Comparison of ENCODE assay signal across 23 mouse cellular contexts in the genomic region with DNA sequence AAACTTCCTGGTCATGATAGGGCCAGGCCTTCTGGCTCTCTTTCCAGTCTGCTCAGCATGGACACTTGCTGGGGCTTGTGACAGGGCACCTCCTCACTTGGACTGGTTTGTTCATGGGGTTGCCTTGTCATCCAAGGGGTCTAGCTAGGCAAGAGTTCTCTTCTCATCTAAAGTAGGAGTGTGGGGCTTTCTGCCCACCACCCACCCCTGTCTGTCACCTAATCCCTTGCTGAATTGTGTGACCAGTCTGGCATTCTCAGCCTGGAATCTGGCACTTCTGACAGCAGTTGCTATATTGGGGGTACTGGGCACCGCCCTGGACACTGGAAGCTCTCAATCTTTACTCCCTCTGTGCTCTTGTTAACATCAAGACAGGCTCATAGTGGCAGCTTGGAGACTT. TPM values are rescaled to one million over a fixed set of nuclear protein-coding genes. Genes with fewer than 3 reads are reported as not detected.
DNase-seq lines count a peak whose midpoint lies in the region; ATAC-seq and TF ChIP-seq lines count a peak whose summit lies in the region.
"Had no signal": no experiment of that assay in that cellular context is flagged by ENCODE, and none has a peak within 500 bp of the region (broad histone marks: within the 10 kb centered on the region; RNA-seq: fewer than 3 reads in every experiment).

No protein-coding gene starts in this region.

- TF ChIP-seq POLR2A in heart, adult 2 months (IDR thresholded peaks at IDR 0.05; ENCODE audit: insufficient read depth, low read depth, low read length): no peak; the same call in 1 of the 2 replicates

- intact Hi-C loops in heart, adult 2 months (cut with DNase I): loop anchor here (5.0 kb wide), 1 partner anchor 142 kb away; the partner anchor contains the start of gene Mybpc3
- intact Hi-C loops in heart, postnatal 25 days (cut with DNase I): loop anchor here (2.0 kb wide), 1 partner anchor 19 kb away; no protein-coding TSS in a partner anchor

- H3K27me3 ChIP-seq in heart, adult 2 months (ENCODE audit: control insufficient read depth, insufficient read depth, low read length): peaks cover 2% of the 10 kb centered on the region; the same call in 1 of the 2 replicates
- H3K27me3 ChIP-seq in midbrain, embryonic 12.5 days: peaks cover 34% of the 10 kb centered on the region
- H3K27me3 ChIP-seq in midbrain, embryonic 10.5 days (ENCODE audit: low read depth, poor library complexity, severe bottlenecking): peaks cover 26% of the 10 kb centered on the region
- peaks cover 5% of the 10 kb centered on the region; the same call in 1 of the 2 replicates for H3K27me3 ChIP-seq in heart, embryonic 16.5 days (ENCODE audit: control insufficient read depth, insufficient read depth, low read length)
- peaks cover 14% of the 10 kb centered on the region for H3K27me3 ChIP-seq in forebrain, embryonic 13.5 days

- no peaks in the 10 kb centered on the region for H3K36me3 ChIP-seq in heart, adult 2 months (ENCODE audit: control insufficient read depth, insufficient read depth, low read length)
- 0 out of 2 replicates have a peak, but pooled peaks cover 11% of the 10 kb centered on the region for H3K36me3 ChIP-seq in midbrain, embryonic 12.5 days
- peaks cover 36% of the 10 kb centered on the region for H3K36me3 ChIP-seq in midbrain, embryonic 10.5 days
- H3K36me3 ChIP-seq in heart, embryonic 16.5 days (ENCODE audit: control insufficient read depth, insufficient read depth): peaks cover 12% of the 10 kb centered on the region
- peaks cover 23% of the 10 kb centered on the region for H3K36me3 ChIP-seq in forebrain, embryonic 13.5 days (ENCODE audit: poor library complexity, severe bottlenecking)

- H3K4me1 ChIP-seq in heart, adult 2 months (ENCODE audit: control insufficient read depth, insufficient read depth, low read length): no peaks in the 10 kb centered on the region; the same call in 1 of the 2 replicates
- peaks cover 42% of the 10 kb centered on the region for H3K4me1 ChIP-seq in midbrain, embryonic 12.5 days
- peaks cover 51% of the 10 kb centered on the region for H3K4me1 ChIP-seq in midbrain, embryonic 10.5 days
- H3K4me1 ChIP-seq in heart, embryonic 16.5 days (ENCODE audit: control insufficient read depth, insufficient read depth, low read length): peaks cover 33% of the 10 kb centered on the region
- H3K4me1 ChIP-seq in forebrain, embryonic 13.5 days: peaks cover 40% of the 10 kb centered on the region

- H3K79me2 ChIP-seq in heart, adult 2 months (replicated peaks; ENCODE audit: control insufficient read depth, insufficient read depth, low read length): peaks cover 2% of the 10 kb centered on the region

- no peaks in the 10 kb centered on the region for H3K9me3 ChIP-seq in midbrain, embryonic 12.5 days
- H3K9me3 ChIP-seq in midbrain, embryonic 10.5 days (replicated peaks): no peaks in the 10 kb centered on the region
- no peaks in the 10 kb centered on the region for H3K9me3 ChIP-seq in heart, embryonic 16.5 days (replicated peaks; ENCODE audit: control insufficient read depth, low read length)
- no peaks in the 10 kb centered on the region for H3K9me3 ChIP-seq in forebrain, embryonic 13.5 days (replicated peaks)
- H3K9me3 ChIP-seq: forebrain, embryonic 10.5 days; hindbrain, embryonic 10.5 days; liver, embryonic 13.5 days; megakaryocyte, embryonic 14.5 days; stomach, embryonic 15.5 days had no signal

- no peak overlapping the region for H3K4me2 ChIP-seq in midbrain, embryonic 12.5 days (replicated peaks)
- peak overlapping the region; percentile 7; the same call in 1 of the 2 replicates for H3K4me2 ChIP-seq in heart, embryonic 16.5 days (ENCODE audit: low read depth, low read length)
- H3K4me2 ChIP-seq in forebrain, embryonic 13.5 days: no peak overlapping the region
- H3K4me2 ChIP-seq: liver, embryonic 13.5 days; stomach, embryonic 15.5 days had no signal

- H3K27ac ChIP-seq in heart, adult 2 months: peak overlapping the region; percentile 91
- H3K27ac ChIP-seq in midbrain, embryonic 12.5 days (replicated peaks): no peak overlapping the region
- no peak overlapping the region for H3K27ac ChIP-seq in midbrain, embryonic 10.5 days (replicated peaks)
- H3K27ac ChIP-seq in heart, embryonic 16.5 days (ENCODE audit: low read length): peak overlapping the region; percentile 61
- H3K27ac ChIP-seq in forebrain, embryonic 13.5 days: no peak overlapping the region
- H3K27ac ChIP-seq: forebrain, embryonic 10.5 days; hindbrain, embryonic 10.5 days; liver, embryonic 13.5 days; stomach, embryonic 15.5 days had no signal

- peak; percentile 42 to 52 for DNase-seq in heart, adult 2 months
- no peak for DNase-seq in heart, postnatal 25 days (ENCODE audit: low spot score)
- no peak for DNase-seq in midbrain, embryonic 10.5 days (ENCODE audit: low spot score)
- no peak for DNase-seq in urinary bladder, postnatal 25 days (ENCODE audit: low spot score)
- DNase-seq: adrenal gland, postnatal 10 days; cerebellum, postnatal 14 days; forebrain, postnatal 0 days; liver, embryonic 13.5 days; lung, adult 2 months; right cerebral cortex, postnatal 4 days; thymus, adult 18-20 months; thymus, postnatal 36 days had no signal

- ATAC-seq in midbrain, embryonic 12.5 days (ENCODE audit: low FRiP score, low read depth): no peak
- ATAC-seq in heart, embryonic 16.5 days (replicated peaks; ENCODE audit: extremely low read depth, insufficient read depth, low FRiP score): no peak
- ATAC-seq in forebrain, embryonic 13.5 days: no peak
- ATAC-seq: forebrain, postnatal 0 days; hindbrain, embryonic 16.5 days; intestine, embryonic 16.5 days; midbrain, embryonic 16.5 days had no signal

- no peak for TF ChIP-seq EP300 in heart, adult 2 months (IDR thresholded peaks at IDR 0.05; ENCODE audit: insufficient read depth, low read depth, low read length)

- 63% methylated on average over 1 of the region's 1 CpGs for WGBS in heart, adult 2 months
- WGBS in midbrain, embryonic 12.5 days: 96% methylated on average over 1 of the region's 1 CpGs
- 97% methylated on average over 1 of the region's 1 CpGs for WGBS in midbrain, embryonic 10.5 days
- 57% methylated on average over 1 of the region's 1 CpGs for WGBS in heart, embryonic 16.5 days
- 94% methylated on average over 1 of the region's 1 CpGs for WGBS in forebrain, embryonic 13.5 days

- H3K9ac ChIP-seq in heart, adult 2 months (ENCODE audit: low read depth, low read length): peak overlapping the region; percentile 48
- 0 out of 2 replicates have a peak overlapping the region, but pooled peaks have one; percentile 5 for H3K9ac ChIP-seq in midbrain, embryonic 12.5 days (replicated peaks)
- no peak overlapping the region; the same call in 1 of the 2 replicates for H3K9ac ChIP-seq in heart, embryonic 16.5 days (ENCODE audit: low read length)
- no peak overlapping the region for H3K9ac ChIP-seq in forebrain, embryonic 13.5 days
- H3K9ac ChIP-seq: forebrain, postnatal 0 days; liver, embryonic 13.5 days; stomach, embryonic 15.5 days had no signal

- peak overlapping the region; percentile 43 for H3K4me3 ChIP-seq in heart, adult 2 months
- H3K4me3 ChIP-seq in midbrain, embryonic 12.5 days: no peak overlapping the region
- no peak overlapping the region for H3K4me3 ChIP-seq in midbrain, embryonic 10.5 days
- no peak overlapping the region for H3K4me3 ChIP-seq in heart, embryonic 16.5 days (ENCODE audit: low read length)
- no peak overlapping the region for H3K4me3 ChIP-seq in forebrain, embryonic 13.5 days
- H3K4me3 ChIP-seq: forebrain, embryonic 10.5 days; hindbrain, embryonic 10.5 days; layer of hippocampus, adult 2 months; liver, embryonic 13.5 days; megakaryocyte, embryonic 14.5 days; stomach, embryonic 15.5 days had no signal

- TF ChIP-seq CTCF in heart, adult 2 months (IDR thresholded peaks at IDR 0.05): no peak

RNA-seq across cellular contexts. Expression of gene Pacsin3, which starts 3.7 kb away (rescaled TPM):
- 100 to 1,000 TPM; 141 to 157 TPM for total RNA-seq in heart, adult 2 months (2021)
- polyA plus RNA-seq in heart, adult 2 months (2012; rRNA removed): 139 and 165 TPM in 2 replicates
- total RNA-seq in heart, postnatal 25 days (2021): 100 to 1,000 TPM; 133 to 138 TPM
- polyA plus RNA-seq in midbrain, embryonic 12.5 days (2016; fragmentation: Nextera tagmentation; extraction: Ambion mirVana): 29.1 and 31.0 TPM in 2 replicates
- 38.9 and 40.5 TPM in 2 replicates for polyA plus RNA-seq in midbrain, embryonic 10.5 days (2016; fragmentation: Nextera tagmentation; extraction: Ambion mirVana)
- polyA plus RNA-seq in heart, embryonic 16.5 days (2015; fragmentation: Nextera tagmentation; extraction: Ambion mirVana): 60.4 and 64.0 TPM in 2 replicates
- 23.4 and 26.5 TPM in 2 replicates for polyA plus RNA-seq in forebrain, embryonic 13.5 days (2015; fragmentation: Nextera tagmentation; extraction: Ambion mirVana)

RNA-seq across cellular contexts. Expression of gene Arfgap2, which starts 5.3 kb away (rescaled TPM):
- total RNA-seq in heart, adult 2 months (2021): 10 to 100 TPM; 54.7 to 58.2 TPM
- polyA plus RNA-seq in heart, adult 2 months (2012; rRNA removed): 35.0 and 43.2 TPM in 2 replicates
- 10 to 100 TPM; 56.2 TPM for total RNA-seq in heart, postnatal 25 days (2021)
- 88.6 and 92.2 TPM in 2 replicates for polyA plus RNA-seq in midbrain, embryonic 12.5 days (2016; fragmentation: Nextera tagmentation; extraction: Ambion mirVana)
- polyA plus RNA-seq in midbrain, embryonic 10.5 days (2016; fragmentation: Nextera tagmentation; extraction: Ambion mirVana): 99.0 and 104 TPM in 2 replicates
- polyA plus RNA-seq in heart, embryonic 16.5 days (2015; fragmentation: Nextera tagmentation; extraction: Ambion mirVana): 64.9 and 68.9 TPM in 2 replicates
- polyA plus RNA-seq in forebrain, embryonic 13.5 days (2015; fragmentation: Nextera tagmentation; extraction: Ambion mirVana): 78.4 and 84.3 TPM in 2 replicates

RNA-seq across cellular contexts. Expression of gene Ddb2, which starts 22.7 kb away (rescaled TPM):
- total RNA-seq in heart, adult 2 months (2021): 1 to 10 TPM; 2.7 to 3.2 TPM
- polyA plus RNA-seq in heart, adult 2 months (2012; rRNA removed): 8.5 and 12.6 TPM in 2 replicates
- 1 to 10 TPM; 2.9 to 3.1 TPM for total RNA-seq in heart, postnatal 25 days (2021)
- polyA plus RNA-seq in midbrain, embryonic 12.5 days (2016; fragmentation: Nextera tagmentation; extraction: Ambion mirVana): 9.0 and 10.4 TPM in 2 replicates
- polyA plus RNA-seq in midbrain, embryonic 10.5 days (2016; fragmentation: Nextera tagmentation; extraction: Ambion mirVana): 7.9 and 9.4 TPM in 2 replicates
- 11.5 and 11.7 TPM in 2 replicates for polyA plus RNA-seq in heart, embryonic 16.5 days (2015; fragmentation: Nextera tagmentation; extraction: Ambion mirVana)
- 11.8 and 12.0 TPM in 2 replicates for polyA plus RNA-seq in forebrain, embryonic 13.5 days (2015; fragmentation: Nextera tagmentation; extraction: Ambion mirVana)

RNA-seq across cellular contexts. Expression of gene Acp2, which starts 56.8 kb away (rescaled TPM):
- 10 to 100 TPM; 17.3 to 19.9 TPM for total RNA-seq in heart, adult 2 months (2021)
- 15.0 and 20.4 TPM in 2 replicates for polyA plus RNA-seq in heart, adult 2 months (2012; rRNA removed)
- 10 to 100 TPM; 17.6 to 22.8 TPM for total RNA-seq in heart, postnatal 25 days (2021)
- 37.7 and 38.4 TPM in 2 replicates for polyA plus RNA-seq in midbrain, embryonic 12.5 days (2016; fragmentation: Nextera tagmentation; extraction: Ambion mirVana)
- 28.3 and 35.3 TPM in 2 replicates for polyA plus RNA-seq in midbrain, embryonic 10.5 days (2016; fragmentation: Nextera tagmentation; extraction: Ambion mirVana)
- polyA plus RNA-seq in heart, embryonic 16.5 days (2015; fragmentation: Nextera tagmentation; extraction: Ambion mirVana): 15.0 and 19.2 TPM in 2 replicates
- 30.2 and 33.3 TPM in 2 replicates for polyA plus RNA-seq in forebrain, embryonic 13.5 days (2015; fragmentation: Nextera tagmentation; extraction: Ambion mirVana)

RNA-seq across cellular contexts. Expression of gene Nr1h3, which starts 56.9 kb away (rescaled TPM):
- total RNA-seq in heart, adult 2 months (2021): 10 to 100 TPM; 20.3 to 27.6 TPM
- 30.6 and 32.9 TPM in 2 replicates for polyA plus RNA-seq in heart, adult 2 months (2012; rRNA removed)
- total RNA-seq in heart, postnatal 25 days (2021): 10 to 100 TPM; 13.8 to 15.9 TPM
- 1.0 and 1.9 TPM in 2 replicates for polyA plus RNA-seq in midbrain, embryonic 12.5 days (2016; fragmentation: Nextera tagmentation; extraction: Ambion mirVana)
- 2.3 and 3.1 TPM in 2 replicates for polyA plus RNA-seq in midbrain, embryonic 10.5 days (2016; fragmentation: Nextera tagmentation; extraction: Ambion mirVana)
- polyA plus RNA-seq in heart, embryonic 16.5 days (2015; fragmentation: Nextera tagmentation; extraction: Ambion mirVana): 4.4 and 4.8 TPM in 2 replicates
- polyA plus RNA-seq in forebrain, embryonic 13.5 days (2015; fragmentation: Nextera tagmentation; extraction: Ambion mirVana): 1.4 and 1.9 TPM in 2 replicates

Comparison
In these comparisons a context has a peak if more than half of its experiments do, and no peak if none do; other contexts are left out.
1. DNase-seq: peak in heart, adult 2 months (2 of 2); none in heart, postnatal 25 days (single experiment), midbrain, embryonic 10.5 days (single experiment) and urinary bladder, postnatal 25 days (single experiment).
2. H3K9ac ChIP-seq: peak in heart, adult 2 months (single experiment) and midbrain, embryonic 12.5 days (single experiment); none in heart, embryonic 16.5 days (single experiment) and forebrain, embryonic 13.5 days (single experiment).
3. H3K27ac ChIP-seq: peak in heart, adult 2 months (single experiment) and heart, embryonic 16.5 days (single experiment); none in midbrain, embryonic 12.5 days (single experiment), midbrain, embryonic 10.5 days (single experiment) and forebrain, embryonic 13.5 days (single experiment).